Mouse (Mus musculus): ENCODE results near the gene Gm9887.

DNA sequence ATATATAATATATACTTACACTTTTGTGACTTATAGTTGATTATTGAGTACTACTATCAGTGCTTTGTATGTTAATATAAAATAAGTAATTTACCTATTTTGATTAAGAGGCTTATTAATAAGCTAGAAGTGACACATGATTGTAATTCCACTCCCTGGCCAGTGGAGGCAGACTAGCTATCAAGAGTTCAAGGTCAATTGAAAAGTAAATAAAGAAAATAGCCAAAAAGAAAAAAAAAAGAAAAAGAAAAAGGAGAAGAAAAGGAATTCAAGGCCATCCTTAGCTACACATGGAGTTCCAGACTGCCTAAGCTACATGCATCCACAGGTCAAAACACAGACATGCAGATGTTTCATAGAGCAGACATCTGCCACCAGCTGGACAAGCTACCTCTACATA lies 5.8 kb downstream of the Gm9887 start:
- no peak for TF ChIP-seq GATA1 (IDR thresholded peaks at IDR 0.05; ENCODE audit: borderline replicate concordance, low read length)
- no peak for TF ChIP-seq FLI1 (IDR thresholded peaks at IDR 0.05; ENCODE audit: low read length)

Data from megakaryocyte, embryonic 14.5 days (primary cell).